Mouse (Mus musculus): ENCODE data around the gene Sytl2. TPM values are rescaled to one million over a fixed set of nuclear protein-coding genes. Genes with fewer than 3 reads are reported as not detected.

The Sytl2 gene
- polyA plus RNA-seq (2012; rRNA removed), result 4.9 and 10.2 TPM in 2 replicates

GRCm38 (mm10) chr7:90301942-90302646 lies at the start of gene Sytl2:
Gene Sytl2 (plus strand): TSS chr7:90302252.

GRCm38 (mm10) chr7:90265289-90265970 lies 36.6 kb upstream of the Sytl2 start, which contains the start of gene Ccdc83:
Gene Ccdc83 (minus strand): TSS chr7:90265777.

GRCm38 (mm10) chr7:90426020-90427001 lies 124.3 kb downstream of the Sytl2 start, which contains the start of gene Ccdc89:
Gene Ccdc89 (plus strand): TSS chr7:90426577.

GRCm38 (mm10) chr7:90442518-90443080 lies 140.5 kb downstream of the Sytl2 start, which contains the start of gene Crebzf:
Gene Crebzf (plus strand): TSS chr7:90442729.

GRCm38 (mm10) chr7:90456845-90457468 lies 154.9 kb downstream of the Sytl2 start, which contains the start of gene Tmem126a:
Gene Tmem126a (minus strand): TSS chr7:90457229.

Other genes starting within 250 kb of the Sytl2 start
- gene Picalm, start 172.0 kb upstream of the Sytl2 start, polyA plus RNA-seq (2012; rRNA removed), result 11.1 and 16.4 TPM in 2 replicates
- not detected in 2 replicates for gene Ccdc83, start 36.5 kb upstream of the Sytl2 start, polyA plus RNA-seq (2012; rRNA removed)
- gene Ccdc89, start 124.3 kb downstream of the Sytl2 start, polyA plus RNA-seq (2012; rRNA removed), result not detected in 2 replicates
- gene Crebzf, start 140.5 kb downstream of the Sytl2 start, polyA plus RNA-seq (2012; rRNA removed), result 22.1 and 30.0 TPM in 2 replicates
- gene Tmem126a, start 155.0 kb downstream of the Sytl2 start, polyA plus RNA-seq (2012; rRNA removed), result 4.2 and 4.3 TPM in 2 replicates
- 1.5 and 1.7 TPM in 2 replicates for gene Tmem126b, start 173.7 kb downstream of the Sytl2 start, polyA plus RNA-seq (2012; rRNA removed)
- gene Dlg2, start 174.4 kb downstream of the Sytl2 start, polyA plus RNA-seq (2012; rRNA removed), result 3.3 and 5.0 TPM in 2 replicates